Mouse (Mus musculus) forebrain, postnatal 0 days (tissue): ENCODE results near the gene Kank2. TPM values are rescaled to one million over a fixed set of nuclear protein-coding genes. Genes with fewer than 3 reads are reported as not detected.

Source experiments
- ATAC-seq: fragments of 200-750 bp; cut with Nextera tagmentation; 2 replicates; pipeline ENCODE4 v1.8.0; 2017; ENCODE audit warnings: mild to moderate bottlenecking, moderate library complexity
- DNase-seq: peaks from one replicate; pipeline ENCODE4 v3.0.0-alpha.2; 2015
- H3K27ac ChIP-seq: fragments of 300-500 bp; sonication (generic); 2 replicates; pipeline ENCODE4 v1.5.1; 2014; ENCODE audit warnings: low read depth, mild to moderate bottlenecking, antibody characterized with exemption, low read length, moderate library complexity, mixed read lengths
- H3K27me3 ChIP-seq: fragments of 300-500 bp; sonication (generic); 2 replicates; pipeline ENCODE4 v1.6.1; 2014; ENCODE audit warnings: mild to moderate bottlenecking, low read length, mixed read lengths; ENCODE audit not compliant: insufficient read depth
- H3K36me3 ChIP-seq: fragments of 300-500 bp; sonication (generic); 2 replicates; pipeline ENCODE4 v1.6.1; 2014; ENCODE audit warnings: mild to moderate bottlenecking, moderate library complexity; ENCODE audit not compliant: insufficient read depth
- H3K4me1 ChIP-seq: fragments of 300-500 bp; sonication (generic); 2 replicates; pipeline ENCODE4 v1.6.1; 2014; ENCODE audit warnings: antibody characterized with exemption; ENCODE audit not compliant: insufficient read depth
- H3K4me2 ChIP-seq: fragments of 300-500 bp; sonication (generic); 2 replicates; pipeline ENCODE4 v1.6.1; 2014; ENCODE audit warnings: low read depth, mild to moderate bottlenecking, moderate library complexity
- H3K4me3 ChIP-seq: fragments of 300-500 bp; sonication (generic); 2 replicates; pipeline ENCODE4 v1.5.1; 2014; ENCODE audit warnings: low read depth, low read length, mixed read lengths
- H3K9ac ChIP-seq: fragments of 300-500 bp; sonication (generic); 2 replicates; pipeline ENCODE4 v1.6.1; 2014; ENCODE audit warnings: mild to moderate bottlenecking
- H3K9me3 ChIP-seq: fragments of 300-500 bp; sonication (generic); 2 replicates; pipeline ENCODE4 v1.6.1; 2016; ENCODE audit warnings: low read length
- CTCF ChIP-seq: sonication (generic); IDR thresholded peaks from 2 replicates; pipeline ENCODE4 v1.5.1; 2016; ENCODE audit warnings: antibody characterized with exemption, control low read depth, low read depth
- WGBS: fragments of 180-500 bp; shearing (Covaris S2); extraction: QIAGEN DNeasy Blood & Tissue Kit; methylation state at CpG from one replicate; pipeline ENCODE4 v1.1.7; 2014; 5-methylcytosine and 5-hydroxymethylcytosine counted together
- polyA plus RNA-seq: library from polyadenylated mRNA; unstranded; fragments of >200 nt; fragmentation: Nextera tagmentation; extraction: Ambion mirVana; gene quantifications from 2 replicates; pipeline ENCODE4 v1.2.1, GENCODE M21; 2015
- total RNA-seq: library from RNA; depleted of rRNA; stranded (reverse); fragments of >200 nt; gene quantifications from 2 replicates; pipeline ENCODE4 v1.2.3, GENCODE M21; 2014

Gene Kank2
- total and polyA plus RNA-seq, 2 experiments from 2014 or later = 2.3 to 12.4 TPM

DNA sequence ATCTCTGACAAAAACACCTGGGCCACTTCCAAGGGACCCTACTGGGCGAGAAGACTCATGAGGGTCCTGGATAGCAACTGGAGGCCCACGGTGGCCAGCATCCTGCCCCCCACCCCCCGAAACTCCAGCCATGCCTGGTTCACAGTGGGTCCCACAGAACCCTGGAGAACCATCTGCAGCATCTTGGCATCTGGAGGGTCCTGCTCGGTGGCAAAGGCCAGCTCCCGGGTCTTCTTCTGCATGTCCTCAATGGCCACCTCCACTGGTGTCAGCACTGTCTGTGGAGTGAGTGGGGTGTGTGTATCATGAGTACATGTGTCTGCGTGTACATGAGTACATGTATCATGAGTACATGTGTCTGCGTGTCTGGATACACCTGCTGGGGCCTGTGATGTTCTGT is 3.0 kb upstream of the Kank2 start:
- no peak overlapping the region for H3K4me2 ChIP-seq
- peaks cover 3% of the 10 kb centered on the region; the same call in 1 of the 2 replicates for H3K4me1 ChIP-seq
- ATAC-seq (no peak), DNase-seq (no peak)
- 89% methylated on average over 7 of the region's 7 CpGs for WGBS
- no peaks in the 10 kb centered on the region for H3K9me3 ChIP-seq
- H3K27ac ChIP-seq = no peak overlapping the region
- H3K27me3 ChIP-seq = no peaks in the 10 kb centered on the region
- TF ChIP-seq CTCF = no peak
- H3K9ac ChIP-seq = no peak overlapping the region
- no peaks in the 10 kb centered on the region for H3K36me3 ChIP-seq
- H3K4me3 ChIP-seq = no peak overlapping the region

DNA sequence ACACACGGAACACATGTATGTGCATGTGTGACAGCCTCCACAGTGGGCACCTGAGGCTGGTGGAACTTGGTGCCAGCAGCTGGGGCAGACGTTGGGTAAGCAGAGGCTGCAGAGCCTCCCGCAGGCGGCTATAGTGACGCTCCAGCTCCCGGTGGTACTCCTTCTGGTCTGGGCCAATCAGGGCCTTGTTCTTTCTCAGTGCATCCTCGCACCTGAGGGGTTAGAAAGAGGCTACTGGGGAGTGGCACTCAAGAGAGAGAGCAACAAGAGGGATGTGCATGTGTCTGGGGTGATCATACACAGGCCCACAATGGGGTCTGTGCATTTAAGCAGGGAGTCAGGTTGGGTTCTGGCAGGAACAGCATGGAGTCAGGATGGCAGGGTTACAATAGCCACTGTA is 2.6 kb upstream of the Kank2 start:
- no peak for TF ChIP-seq CTCF
- H3K36me3 ChIP-seq = no peaks in the 10 kb centered on the region
- ATAC-seq (no peak), DNase-seq (no peak)
- no peak overlapping the region for H3K27ac ChIP-seq
- H3K9ac ChIP-seq = no peak overlapping the region
- H3K9me3 ChIP-seq = no peaks in the 10 kb centered on the region
- H3K4me2 ChIP-seq = no peak overlapping the region
- 77% methylated on average over 7 of the region's 7 CpGs for WGBS
- H3K4me1 ChIP-seq = peaks cover 3% of the 10 kb centered on the region; the same call in 1 of the 2 replicates
- H3K4me3 ChIP-seq = no peak overlapping the region
- H3K27me3 ChIP-seq = no peaks in the 10 kb centered on the region

DNA sequence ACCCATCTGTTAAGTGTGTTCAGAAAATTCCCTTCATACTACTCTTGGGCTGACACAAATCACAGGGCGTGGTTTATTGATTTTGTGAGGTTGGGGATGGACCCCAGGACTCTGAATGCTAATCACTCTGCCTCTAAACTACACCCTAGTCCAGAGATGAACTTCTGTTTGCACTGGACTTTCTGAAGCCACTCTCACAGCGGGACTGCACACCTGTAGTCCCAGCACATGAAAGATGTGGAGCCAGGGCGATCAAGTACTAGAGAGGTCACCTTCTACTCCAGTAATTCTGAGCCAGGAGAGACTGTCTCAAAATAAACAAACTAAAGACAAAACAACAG is 436 bp upstream of the Kank2 start:
- Histone ChIP-seq H3K4me3 (peak overlapping the region; percentile 45; the same call in 1 of the 2 replicates), H3K4me1 (no peaks in the 10 kb centered on the region), H3K36me3 (no peaks in the 10 kb centered on the region), H3K9me3 (no peaks in the 10 kb centered on the region), H3K9ac (no peak overlapping the region), H3K27ac (no peak overlapping the region), H3K27me3 (no peaks in the 10 kb centered on the region), H3K4me2 (peak overlapping the region; percentile 85)
- TF ChIP-seq CTCF = no peak
- 53% methylated on average over 3 of the region's 3 CpGs for WGBS
- ATAC-seq (no peak), DNase-seq (no peak)

DNA sequence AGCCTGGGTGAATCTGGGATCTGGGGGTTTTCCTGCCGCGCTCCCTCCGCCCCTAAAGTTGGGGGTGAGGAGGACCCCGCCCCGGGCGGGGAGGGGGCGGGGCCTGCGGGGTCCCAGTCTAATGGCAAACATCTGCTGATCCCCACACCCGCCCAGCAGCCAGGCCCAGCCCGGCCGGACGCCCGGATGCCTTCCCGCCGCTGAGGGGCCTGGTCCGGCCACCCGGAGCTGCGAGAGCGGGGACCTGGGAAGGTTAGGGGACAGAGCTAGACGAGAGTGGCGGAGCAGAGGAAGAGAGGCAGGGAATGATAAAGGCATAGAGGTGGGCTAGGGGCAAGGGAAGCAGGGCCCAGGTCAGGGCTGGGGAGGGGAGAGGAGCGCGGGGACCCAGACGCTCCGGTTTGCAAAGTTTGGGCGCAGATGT is 611 bp downstream of the Kank2 start:
- ATAC-seq (no peak; the same call in none of the 2 replicates), DNase-seq (no peak)
- peak overlapping the region; percentile 22; the same call in 1 of the 2 replicates for H3K27ac ChIP-seq
- no peaks in the 10 kb centered on the region for H3K9me3 ChIP-seq
- H3K27me3 ChIP-seq = no peaks in the 10 kb centered on the region
- H3K9ac ChIP-seq = peak overlapping the region; percentile 51
- H3K4me1 ChIP-seq = no peaks in the 10 kb centered on the region
- H3K4me2 ChIP-seq = peak overlapping the region; percentile 85
- TF ChIP-seq CTCF = no peak
- peak overlapping the region; percentile 45 for H3K4me3 ChIP-seq
- H3K36me3 ChIP-seq = no peaks in the 10 kb centered on the region
- 2% methylated on average over 25 of the region's 26 CpGs for WGBS

DNA sequence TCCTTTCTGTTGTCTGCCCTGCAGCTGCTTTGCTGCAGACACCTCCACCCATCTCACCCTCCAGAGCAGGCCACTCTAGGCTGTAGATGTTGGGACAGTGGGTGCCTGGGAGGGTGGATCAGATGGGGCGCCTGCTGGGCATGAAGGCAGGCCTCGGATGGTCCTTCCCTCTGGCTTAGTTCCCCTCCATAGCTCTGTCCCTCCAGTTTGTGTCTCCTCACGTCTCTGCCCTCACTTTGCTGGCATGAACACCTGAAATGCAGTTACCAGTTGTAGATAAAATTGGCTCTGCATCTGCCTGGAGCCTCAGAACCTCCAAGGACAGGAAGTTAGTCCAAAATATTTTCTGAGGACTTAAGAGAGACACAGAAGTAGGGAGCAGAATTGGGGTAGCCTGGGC is 1.6 kb downstream of the Kank2 start:
- TF ChIP-seq CTCF = no peak
- no peak overlapping the region for H3K27ac ChIP-seq
- H3K4me3 ChIP-seq = no peak overlapping the region
- ATAC-seq = no peak
- H3K9me3 ChIP-seq = no peaks in the 10 kb centered on the region
- no peaks in the 10 kb centered on the region for H3K36me3 ChIP-seq
- WGBS = 63% methylated on average over 3 of the region's 3 CpGs
- no peaks in the 10 kb centered on the region for H3K4me1 ChIP-seq
- no peak overlapping the region for H3K9ac ChIP-seq
- no peak for DNase-seq
- H3K4me2 ChIP-seq = no peak overlapping the region
- no peaks in the 10 kb centered on the region for H3K27me3 ChIP-seq

DNA sequence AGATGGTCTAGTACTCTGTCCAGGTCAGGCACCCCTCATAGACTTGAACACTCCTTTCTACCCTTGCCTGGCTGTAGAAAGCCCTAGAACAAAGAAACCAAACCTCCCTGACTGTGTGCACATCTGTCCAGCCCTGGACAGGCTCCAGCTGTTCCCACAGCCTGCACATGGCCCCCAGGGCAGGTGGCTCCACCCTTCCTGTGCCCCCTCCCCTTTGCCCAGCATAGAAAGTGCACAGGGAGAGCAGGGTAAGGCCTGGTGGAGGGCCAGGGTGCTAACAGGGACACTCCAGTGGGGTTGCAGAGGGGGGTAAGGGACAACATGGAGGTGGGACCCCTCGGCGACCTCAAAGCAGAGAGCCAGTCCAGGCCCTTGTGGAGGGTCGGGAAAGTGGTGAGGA is 2.3 kb downstream of the Kank2 start:
- no peak for TF ChIP-seq CTCF
- no peaks in the 10 kb centered on the region for H3K27me3 ChIP-seq
- H3K4me1 ChIP-seq = no peaks in the 10 kb centered on the region
- H3K27ac ChIP-seq = no peak overlapping the region
- no peak overlapping the region for H3K4me2 ChIP-seq
- 76% methylated on average over 3 of the region's 3 CpGs for WGBS
- H3K9ac ChIP-seq = no peak overlapping the region
- no peak overlapping the region for H3K4me3 ChIP-seq
- ATAC-seq (no peak), DNase-seq (no peak)
- no peaks in the 10 kb centered on the region for H3K9me3 ChIP-seq
- no peaks in the 10 kb centered on the region for H3K36me3 ChIP-seq

DNA sequence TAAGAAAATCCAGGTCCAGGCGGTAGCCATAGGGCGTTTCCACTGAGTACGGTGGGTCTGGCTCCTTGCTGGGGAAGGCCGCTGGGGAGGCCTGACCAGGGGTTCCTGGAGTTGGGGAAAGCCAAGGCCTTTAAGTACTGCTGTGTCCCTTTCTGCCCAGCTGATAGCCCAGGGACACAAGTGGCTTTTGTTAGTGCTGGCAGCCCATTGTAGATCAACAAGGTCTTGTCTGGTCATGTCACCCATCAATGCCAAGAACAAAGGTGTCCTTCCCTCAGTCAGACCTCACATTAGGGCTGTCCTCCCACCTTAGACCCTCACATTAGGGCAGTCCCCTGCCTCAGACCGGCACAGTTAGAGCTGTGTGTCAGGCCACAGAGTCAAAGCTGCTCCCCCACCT is 3.0 kb downstream of the Kank2 start:
- DNase-seq = no peak
- Histone ChIP-seq H3K9me3 (no peaks in the 10 kb centered on the region), H3K36me3 (no peaks in the 10 kb centered on the region), H3K4me1 (no peaks in the 10 kb centered on the region), H3K9ac (no peak overlapping the region), H3K4me2 (no peak overlapping the region), H3K4me3 (no peak overlapping the region), H3K27ac (no peak overlapping the region), H3K27me3 (no peaks in the 10 kb centered on the region)
- 84% methylated on average over 5 of the region's 5 CpGs for whole genome bisulfite sequencing
- TF ChIP-seq CTCF = no peak
- no peak for ATAC-seq

DNA sequence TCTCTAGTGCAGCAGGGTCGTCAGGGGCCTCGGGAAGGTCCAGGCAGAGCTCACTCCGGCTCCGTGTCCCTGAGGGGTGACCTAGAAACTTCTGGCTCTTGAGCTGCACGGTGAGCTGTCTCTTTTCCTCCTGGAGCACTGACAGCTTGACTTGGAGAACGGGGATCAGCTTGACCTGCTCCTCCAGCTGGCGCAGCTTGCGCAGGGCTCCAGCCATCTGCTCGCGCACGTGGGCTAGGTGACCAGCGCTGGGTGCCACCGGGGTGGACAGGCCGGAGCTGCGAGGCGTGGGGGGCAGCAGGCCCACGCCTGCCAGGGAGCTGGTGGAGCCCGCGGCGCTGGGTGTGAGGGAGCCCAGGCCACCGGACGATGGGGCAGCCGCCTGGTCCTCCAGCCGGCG is 3.6 kb downstream of the Kank2 start:
- Histone ChIP-seq H3K4me2 (no peak overlapping the region), H3K27ac (no peak overlapping the region), H3K9me3 (no peaks in the 10 kb centered on the region), H3K9ac (no peak overlapping the region), H3K4me3 (no peak overlapping the region), H3K27me3 (no peaks in the 10 kb centered on the region), H3K36me3 (no peaks in the 10 kb centered on the region), H3K4me1 (no peaks in the 10 kb centered on the region)
- ATAC-seq (no peak), DNase-seq (no peak)
- WGBS = 95% methylated on average over 25 of the region's 25 CpGs
- TF ChIP-seq CTCF = no peak
